Mouse (Mus musculus) embryonic fibroblast, embryonic 13.5 days (primary cell): Measurements from ENCODE around the gene Gpr61.

Experiments used
- CTCF ChIP-seq: IDR thresholded peaks from 2 replicates; pipeline ENCODE4 v1.5.1; 2011; ENCODE audit warnings: mild to moderate bottlenecking, control low read depth, low read length, moderate library complexity, borderline replicate concordance; ENCODE audit not compliant: insufficient read depth
- POLR2A ChIP-seq: IDR thresholded peaks from 2 replicates; pipeline ENCODE4 v1.6.1; 2011; ENCODE audit warnings: low read depth, mild to moderate bottlenecking, control low read depth, low read length, moderate library complexity

- TF ChIP-seq CTCF: no peak
- TF ChIP-seq POLR2A: 0 out of 2 replicates have a peak, but pooled peaks have one; percentile 9
These were observed 8.0 kb downstream of the Gpr61 start for GRCm38 (mm10) chr3:108146671-108147070.
